ENCODE assay signal across 26 mouse cellular contexts in genomic region chr11:7348601-7349000, GRCm38 (mm10).
DNase-seq lines count a peak whose midpoint lies in the region; ATAC-seq and TF ChIP-seq lines count a peak whose summit lies in the region.
"Had no signal": no experiment of that assay in that cellular context is flagged by ENCODE, and none has a peak within 500 bp of the region (broad histone marks: within the 10 kb centered on the region; RNA-seq: fewer than 3 reads in every experiment).

No protein-coding gene starts in this region.

- no peaks in the 10 kb centered on the region for H3K4me1 ChIP-seq in kidney, embryonic 15.5 days
- H3K4me1 ChIP-seq in midbrain, postnatal 0 days (ENCODE audit: insufficient read depth, low read length): no peaks in the 10 kb centered on the region
- no peaks in the 10 kb centered on the region for H3K4me1 ChIP-seq in midbrain, embryonic 14.5 days (ENCODE audit: control insufficient read depth, insufficient read depth, low read length)
- H3K4me1 ChIP-seq: embryonic facial prominence, embryonic 12.5 days; limb, embryonic 13.5 days; liver, embryonic 12.5 days; midbrain, embryonic 15.5 days; neural tube, embryonic 13.5 days had no signal

- 67% methylated on average over 1 of the region's 1 CpGs for WGBS in kidney, embryonic 15.5 days
- 85% methylated on average over 1 of the region's 1 CpGs for WGBS in midbrain, postnatal 0 days
- WGBS in midbrain, embryonic 14.5 days: 89% methylated on average over 1 of the region's 1 CpGs

- no peak overlapping the region for H3K9ac ChIP-seq in kidney, embryonic 15.5 days
- H3K9ac ChIP-seq in midbrain, postnatal 0 days (replicated peaks; ENCODE audit: low read length, poor library complexity, severe bottlenecking): no peak overlapping the region
- no peak overlapping the region for H3K9ac ChIP-seq in midbrain, embryonic 14.5 days (replicated peaks; ENCODE audit: low read length)
- H3K9ac ChIP-seq: embryonic facial prominence, embryonic 12.5 days; forebrain, postnatal 0 days; hindbrain, embryonic 14.5 days; limb, embryonic 13.5 days; liver, embryonic 12.5 days; midbrain, embryonic 15.5 days; neural tube, embryonic 13.5 days had no signal

- H3K27ac ChIP-seq in kidney, embryonic 15.5 days: no peak overlapping the region
- no peak overlapping the region for H3K27ac ChIP-seq in midbrain, postnatal 0 days (ENCODE audit: low read depth, low read length)
- no peak overlapping the region for H3K27ac ChIP-seq in midbrain, embryonic 14.5 days (replicated peaks; ENCODE audit: low read depth, low read length)
- H3K27ac ChIP-seq: embryonic facial prominence, embryonic 12.5 days; heart, adult 2 months; hindbrain, embryonic 14.5 days; layer of hippocampus, adult 2 months; limb, embryonic 13.5 days; liver, embryonic 12.5 days; midbrain, embryonic 15.5 days; neural tube, embryonic 13.5 days had no signal

- no peak for TF ChIP-seq CTCF in midbrain, postnatal 0 days (IDR thresholded peaks at IDR 0.05)

- no peak overlapping the region for H3K4me2 ChIP-seq in kidney, embryonic 15.5 days
- H3K4me2 ChIP-seq in midbrain, postnatal 0 days (ENCODE audit: low read depth, low read length, poor library complexity, severe bottlenecking): no peak overlapping the region
- H3K4me2 ChIP-seq in midbrain, embryonic 14.5 days (ENCODE audit: low read length): no peak overlapping the region
- H3K4me2 ChIP-seq: embryonic facial prominence, embryonic 12.5 days; hindbrain, embryonic 14.5 days; limb, embryonic 13.5 days; liver, embryonic 12.5 days; midbrain, embryonic 15.5 days; neural tube, embryonic 13.5 days had no signal

- no peaks in the 10 kb centered on the region for H3K9me3 ChIP-seq in kidney, embryonic 15.5 days (replicated peaks)
- no peaks in the 10 kb centered on the region for H3K9me3 ChIP-seq in midbrain, postnatal 0 days (ENCODE audit: low read length)
- H3K9me3 ChIP-seq in midbrain, embryonic 14.5 days (ENCODE audit: control insufficient read depth, low read length): no peaks in the 10 kb centered on the region
- H3K9me3 ChIP-seq: embryonic facial prominence, embryonic 12.5 days; limb, embryonic 13.5 days; liver, embryonic 12.5 days; midbrain, embryonic 15.5 days; neural tube, embryonic 13.5 days had no signal

- peak; percentile 9 to 20 for DNase-seq in cerebellum, postnatal 14 days
- DNase-seq in kidney, postnatal 10 days: peak; percentile 44
- peak; percentile 41 for DNase-seq in midbrain, postnatal 0 days (ENCODE audit: low spot score)
- no peak for DNase-seq in midbrain, embryonic 14.5 days
- no peak for DNase-seq in spleen, postnatal 10 days (ENCODE audit: low spot score in 2 of 2)
- DNase-seq: adrenal gland, postnatal 10 days; cerebellum, adult 9-11 months; forebrain, postnatal 0 days; gastrocnemius, postnatal 36 days; heart, adult 2 months; layer of hippocampus, postnatal 36 days; lung, adult 18-20 months; lung, postnatal 36 days; retina, postnatal 1 day; right cerebral cortex, postnatal 25 days; spleen, adult 18-20 months had no signal

- no peaks in the 10 kb centered on the region for H3K36me3 ChIP-seq in kidney, embryonic 15.5 days
- H3K36me3 ChIP-seq in midbrain, postnatal 0 days (ENCODE audit: insufficient read depth, low read length): no peaks in the 10 kb centered on the region
- no peaks in the 10 kb centered on the region for H3K36me3 ChIP-seq in midbrain, embryonic 14.5 days (ENCODE audit: control insufficient read depth, insufficient read depth, low read length)
- H3K36me3 ChIP-seq: embryonic facial prominence, embryonic 12.5 days; limb, embryonic 13.5 days; liver, embryonic 12.5 days; midbrain, embryonic 15.5 days; neural tube, embryonic 13.5 days had no signal

- ATAC-seq in cerebellum, adult (ENCODE audit: insufficient number of reproducible peaks, low FRiP score, low TSS enrichment): no peak
- ATAC-seq in kidney, embryonic 15.5 days (replicated peaks; ENCODE audit: low FRiP score): no peak
- no peak for ATAC-seq in midbrain, postnatal 0 days (ENCODE audit: low FRiP score)
- no peak for ATAC-seq in midbrain, embryonic 14.5 days (ENCODE audit: low FRiP score, low TSS enrichment)
- ATAC-seq: forebrain, postnatal 0 days; liver, embryonic 12.5 days; midbrain, embryonic 15.5 days had no signal

- H3K27me3 ChIP-seq in kidney, embryonic 15.5 days: no peaks in the 10 kb centered on the region
- H3K27me3 ChIP-seq in midbrain, postnatal 0 days (ENCODE audit: insufficient read depth, low read length): no peaks in the 10 kb centered on the region
- H3K27me3 ChIP-seq in midbrain, embryonic 14.5 days (ENCODE audit: control insufficient read depth, insufficient read depth, low read length): no peaks in the 10 kb centered on the region
- H3K27me3 ChIP-seq: embryonic facial prominence, embryonic 12.5 days; limb, embryonic 13.5 days; liver, embryonic 12.5 days; midbrain, embryonic 15.5 days; neural tube, embryonic 13.5 days had no signal

- no peak overlapping the region for H3K4me3 ChIP-seq in kidney, embryonic 15.5 days (replicated peaks)
- H3K4me3 ChIP-seq in midbrain, postnatal 0 days (ENCODE audit: low read depth, low read length): no peak overlapping the region
- H3K4me3 ChIP-seq in midbrain, embryonic 14.5 days (replicated peaks; ENCODE audit: low read depth, low read length): no peak overlapping the region
- H3K4me3 ChIP-seq: embryonic facial prominence, embryonic 12.5 days; heart, adult 2 months; layer of hippocampus, adult 2 months; limb, embryonic 13.5 days; liver, embryonic 12.5 days; midbrain, embryonic 15.5 days; myocyte; neural tube, embryonic 13.5 days had no signal

Comparison
In these comparisons a context has a peak if more than half of its experiments do, and no peak if none do; other contexts are left out.
1. DNase-seq: peak in cerebellum, postnatal 14 days (2 of 2), kidney, postnatal 10 days (single experiment) and midbrain, postnatal 0 days (single experiment); none in midbrain, embryonic 14.5 days (single experiment) and spleen, postnatal 10 days (0 of 2).